Mouse (Mus musculus) urinary bladder, adult 18-20 months (tissue): Measurements from ENCODE around the gene Pik3r1.

Experiments used
- DNase-seq, 2 experiments: peaks; one replicate each; pipeline ENCODE4 v3.0.0; 2022; ENCODE audit warnings: low spot score in 2 of 2, mixed read lengths in 2 of 2

The Pik3r1 gene

DNA sequence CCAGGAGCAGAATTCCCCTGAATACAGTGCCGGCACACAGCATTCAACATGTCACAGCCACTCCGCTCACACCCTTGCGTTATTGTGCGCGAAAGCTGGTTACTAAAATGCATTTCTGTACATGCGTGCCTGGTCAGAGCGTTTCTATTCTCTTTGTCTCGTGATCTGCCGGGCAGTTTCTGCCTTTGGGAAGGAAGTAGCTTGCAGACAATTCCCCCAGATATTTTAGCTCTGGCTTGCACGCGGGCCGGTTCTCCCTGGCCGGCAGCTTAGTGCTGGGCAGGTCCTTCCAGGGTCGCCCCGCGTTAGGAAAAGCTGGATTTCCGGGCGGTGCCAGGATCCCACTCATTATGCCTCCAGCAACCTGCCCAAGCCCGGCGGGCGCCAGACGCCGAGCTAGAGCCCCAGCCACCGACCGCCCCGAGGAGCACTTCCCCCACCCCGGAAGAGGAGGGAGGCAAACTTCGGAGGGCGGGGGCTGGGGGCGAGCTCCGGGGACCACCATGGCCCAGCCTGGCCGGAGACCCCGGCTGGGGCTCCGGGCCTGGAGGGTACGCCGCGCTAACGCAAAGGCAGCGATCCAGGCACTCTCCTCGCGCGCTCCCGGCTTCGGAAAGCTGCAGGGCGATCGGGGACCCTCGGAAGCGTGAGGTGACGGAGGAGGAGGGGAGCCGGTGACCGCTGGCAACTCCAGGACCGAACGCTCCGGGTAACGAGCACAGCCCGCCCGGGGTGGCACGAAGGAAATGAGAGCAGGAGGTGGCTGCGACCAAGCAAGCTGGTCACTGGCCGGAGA lies 806 bp downstream of the Pik3r1 start:
- DNase-seq, result peak; percentile 41 to 63

DNA sequence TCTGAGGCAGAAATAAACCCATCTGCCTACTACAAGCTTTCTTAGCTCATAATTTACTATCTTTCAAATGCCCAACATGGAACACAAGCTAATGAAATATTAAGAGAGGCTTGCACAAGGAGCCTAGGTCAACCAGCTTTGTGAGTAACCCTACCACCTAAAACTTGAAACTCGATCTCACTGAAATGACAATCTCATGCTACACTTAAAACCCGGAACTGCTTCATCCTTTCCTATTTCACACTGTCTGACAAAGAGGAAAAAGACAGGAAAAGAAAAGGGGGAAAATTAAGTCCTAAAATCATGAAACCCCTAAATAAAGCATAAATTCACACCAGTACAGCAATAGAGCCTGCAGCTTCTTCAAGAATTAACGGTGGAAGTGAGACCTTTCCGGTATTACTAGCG lies 1.4 kb downstream of the Pik3r1 start:
- DNase-seq, result no peak

DNA sequence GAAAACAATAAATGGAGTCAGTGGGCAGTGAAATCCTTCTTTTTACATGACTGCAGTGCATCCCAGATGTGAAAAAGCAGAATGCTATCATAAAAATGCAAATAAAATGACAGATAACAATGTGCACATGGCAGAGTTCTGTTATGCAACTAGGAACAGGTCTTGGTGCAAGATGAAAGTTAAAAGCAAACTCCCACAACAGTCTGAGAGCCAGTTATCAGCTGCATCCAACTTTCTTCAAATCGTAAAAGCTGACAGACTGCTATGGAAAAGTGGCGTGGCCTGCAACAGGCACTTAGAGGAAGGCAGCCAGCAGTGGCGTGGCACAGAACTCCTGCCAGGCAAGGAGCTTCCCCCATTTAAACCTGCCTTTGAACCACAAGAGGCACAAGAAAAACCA lies 2.0 kb downstream of the Pik3r1 start:
- no peak for DNase-seq

GRCm38 (mm10) chr13:101764111-101764510 lies 3.9 kb downstream of the Pik3r1 start:
- no peak for DNase-seq

DNA sequence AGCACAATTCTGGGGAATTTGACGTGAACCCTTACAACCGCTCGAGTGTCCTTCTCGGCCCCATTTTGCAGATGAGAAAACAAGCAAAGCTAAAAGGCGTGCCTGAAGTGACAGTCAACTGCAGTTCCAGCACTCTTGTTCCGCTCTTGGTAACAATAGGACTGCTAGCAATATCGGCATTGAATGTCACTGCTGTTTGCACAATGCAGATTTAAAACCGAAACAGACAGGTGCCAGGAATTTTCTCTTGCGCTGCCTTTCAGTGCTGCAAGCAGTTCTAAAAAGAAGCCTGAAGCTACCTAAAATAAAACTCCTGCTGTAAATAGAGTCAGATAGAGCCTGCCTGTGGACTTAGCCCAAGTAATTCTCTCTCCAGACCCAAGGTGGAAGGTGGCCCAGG lies 4.3 kb downstream of the Pik3r1 start:
- DNase-seq, result no peak

DNA sequence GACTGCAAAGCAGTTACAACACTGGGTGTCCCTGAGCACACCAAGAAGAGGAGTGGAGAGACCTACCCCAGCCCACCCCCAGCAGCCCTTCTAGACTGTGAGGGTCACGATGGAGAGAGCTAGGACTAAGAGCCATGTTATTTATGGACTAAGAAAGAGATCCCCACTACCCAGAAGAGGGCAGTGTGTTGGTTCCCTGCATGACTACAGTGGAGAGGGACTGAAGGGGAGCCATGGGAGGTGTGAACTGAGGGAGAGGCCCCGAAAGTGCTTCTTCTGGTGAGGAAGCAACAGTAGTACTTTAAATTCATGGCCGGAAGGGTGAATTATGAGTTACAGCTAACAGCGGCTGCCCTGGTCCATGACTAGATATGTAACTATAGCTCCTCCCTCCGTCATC lies 4.9 kb downstream of the Pik3r1 start:
- no peak for DNase-seq

DNA sequence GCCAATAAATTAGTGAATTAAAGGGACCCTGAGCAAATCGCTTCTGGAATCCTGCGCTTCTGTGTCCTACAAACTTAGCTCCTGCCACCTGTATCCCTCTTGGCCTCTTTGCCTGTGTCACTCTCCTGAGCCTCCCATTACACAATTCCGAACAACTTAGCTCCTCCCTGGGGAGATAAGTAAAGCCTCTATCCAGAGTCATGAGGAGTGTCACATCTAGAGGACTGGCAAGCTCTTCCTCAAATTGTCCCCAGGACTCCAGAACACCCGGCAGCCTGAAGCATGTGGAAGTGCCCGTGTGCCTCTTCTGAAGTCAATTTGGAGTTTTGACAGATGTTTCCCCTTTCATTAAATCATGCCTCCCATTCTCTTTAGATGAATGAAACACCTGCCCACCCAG lies 6.4 kb downstream of the Pik3r1 start:
- DNase-seq, result no peak

DNA sequence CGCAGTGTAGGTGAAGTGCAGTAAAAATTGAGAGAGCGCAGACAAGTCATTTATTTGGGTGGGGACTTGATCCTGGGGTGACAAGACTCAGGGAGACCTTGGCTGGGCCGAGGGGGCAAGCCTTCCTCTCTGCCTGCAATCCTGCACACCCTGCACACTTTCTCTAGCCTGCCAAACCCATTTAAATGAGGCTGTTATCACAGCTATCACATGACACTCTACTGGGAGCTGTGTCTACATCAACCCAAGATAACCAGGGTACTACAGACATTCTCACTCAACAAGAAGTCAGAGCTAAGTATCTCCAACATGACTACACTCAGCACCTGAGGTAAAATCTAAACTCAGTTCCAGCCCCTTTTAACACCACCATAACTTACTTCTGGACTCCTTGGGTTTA lies 7.1 kb downstream of the Pik3r1 start:
- DNase-seq, result no peak

- no peak for DNase-seq
Observed at GRCm38 (mm10) chr13:101760001-101760687, 7.9 kb downstream of the Pik3r1 start.

GRCm38 (mm10) chr13:101759281-101759871 lies 8.6 kb downstream of the Pik3r1 start:
- no peak for DNase-seq

DNA sequence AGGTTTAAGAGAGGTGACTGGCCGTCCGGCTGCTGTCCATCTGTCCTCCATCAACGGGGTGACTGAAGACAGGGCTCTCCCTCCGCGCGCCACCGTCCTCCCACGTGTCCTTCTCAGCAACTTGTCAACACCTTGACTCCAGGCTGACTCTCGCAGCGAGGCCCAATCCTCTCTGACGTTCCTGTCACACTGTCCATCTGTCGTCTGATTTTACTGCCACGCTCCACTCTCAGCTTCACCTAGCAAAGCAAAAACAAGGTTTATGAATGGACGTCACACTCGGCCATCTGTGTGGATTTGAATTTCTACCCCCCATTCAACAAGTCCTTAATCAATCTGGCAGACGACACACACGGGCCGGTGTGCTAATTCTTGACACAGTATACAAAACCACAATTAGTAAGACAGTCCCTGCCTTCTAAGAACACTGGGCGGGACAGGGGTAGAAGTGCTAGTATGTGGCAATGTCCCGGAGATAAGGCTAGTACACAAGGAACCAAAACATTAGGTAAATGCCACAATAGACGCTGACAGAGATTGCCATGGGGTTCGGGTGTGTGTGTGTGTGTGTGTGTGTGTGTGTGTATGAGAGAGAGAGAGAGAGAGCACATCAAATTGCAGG lies 10.1 kb downstream of the Pik3r1 start:
- DNase-seq, result no peak

GRCm38 (mm10) chr13:101755228-101755627 lies 12.8 kb downstream of the Pik3r1 start:
- DNase-seq, result no peak

DNA sequence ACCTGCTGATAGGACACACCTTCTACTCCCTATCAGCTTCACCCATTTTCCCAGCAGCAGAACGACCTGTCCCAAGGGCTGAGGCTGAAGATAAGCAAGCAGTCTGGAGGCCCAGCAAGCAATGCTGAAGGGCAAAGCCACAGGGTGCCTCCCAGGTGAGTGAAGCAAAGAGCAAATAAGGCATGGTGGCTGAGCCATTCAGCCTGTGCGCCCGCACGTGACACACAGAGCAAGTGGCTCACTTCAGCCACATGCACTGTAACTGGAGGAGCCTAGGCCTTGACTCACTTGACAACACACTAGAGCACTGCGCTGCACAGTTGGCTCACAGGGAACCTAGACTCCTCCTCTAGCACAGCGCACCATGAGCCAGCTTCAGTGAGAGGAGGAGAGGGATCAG lies 14.4 kb downstream of the Pik3r1 start:
- DNase-seq, result peak; percentile 50 to 72

DNA sequence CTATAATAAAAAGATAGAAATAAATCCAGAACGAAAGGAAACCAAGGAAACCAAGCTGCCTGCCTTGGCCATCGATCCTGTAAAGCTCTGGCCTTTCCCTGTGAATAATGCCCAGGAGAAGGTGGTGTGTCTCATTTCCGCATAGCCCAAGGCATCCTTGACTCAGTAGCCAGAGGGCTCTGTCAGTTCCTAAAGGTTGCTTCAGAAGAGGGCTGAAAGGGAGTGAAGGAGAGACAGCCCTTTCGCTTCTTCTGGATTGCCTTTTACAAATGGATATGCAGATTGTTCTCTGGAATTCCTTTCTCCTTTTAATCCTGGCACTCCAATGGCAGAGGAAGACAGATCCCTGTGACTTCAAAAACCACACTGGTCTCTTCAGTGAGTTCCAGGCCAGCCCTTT lies 16.2 kb downstream of the Pik3r1 start:
- no peak for DNase-seq

DNA sequence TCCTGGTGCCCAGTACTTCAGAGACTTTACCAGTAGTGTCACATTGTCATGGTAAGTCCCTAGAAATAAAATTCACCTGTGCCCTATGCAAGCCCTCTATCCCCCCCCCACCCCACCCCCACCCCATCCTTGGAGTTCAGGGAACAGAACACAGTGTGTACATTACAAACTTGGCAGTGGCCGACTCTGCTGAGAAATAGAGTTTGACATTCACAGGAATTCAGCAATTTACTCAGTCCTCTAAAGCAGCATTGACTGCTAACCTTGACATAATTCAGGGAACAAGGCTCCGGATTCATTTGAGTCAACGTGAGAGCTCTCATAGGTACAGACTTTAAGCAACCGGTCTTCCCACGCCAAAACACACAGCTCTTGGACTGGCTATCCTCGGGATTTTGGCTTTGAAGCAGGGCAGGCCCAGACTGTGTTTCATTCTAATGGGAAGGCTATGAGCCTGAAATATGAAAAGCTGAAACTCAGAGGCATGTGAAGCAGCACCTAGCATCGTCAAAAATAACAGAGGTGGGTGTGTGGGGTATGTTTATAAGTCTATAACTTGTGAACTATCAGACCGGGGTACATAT lies 21.9 kb downstream of the Pik3r1 start:
- no peak for DNase-seq

GRCm38 (mm10) chr13:101744943-101745342 lies 23.1 kb downstream of the Pik3r1 start:
- DNase-seq, result no peak

DNA sequence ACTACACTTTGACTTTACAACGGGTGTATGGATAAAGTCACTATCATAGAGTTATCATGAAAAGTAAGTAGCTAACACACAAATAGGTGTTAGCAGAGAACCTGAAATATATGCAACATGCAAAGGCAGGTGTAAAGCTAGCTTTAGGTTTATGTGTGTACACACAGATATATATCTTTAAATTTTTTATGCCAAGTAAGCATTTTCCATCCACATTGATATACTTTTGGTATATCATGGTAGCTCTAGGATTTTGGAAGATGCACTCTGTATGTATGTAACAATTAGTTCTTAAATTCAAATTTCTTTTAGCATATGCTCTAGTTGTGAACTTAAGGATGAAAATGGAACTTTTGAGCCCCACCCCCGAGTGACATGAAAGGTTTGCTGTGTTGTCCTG lies 24.0 kb downstream of the Pik3r1 start:
- no peak for DNase-seq

DNA sequence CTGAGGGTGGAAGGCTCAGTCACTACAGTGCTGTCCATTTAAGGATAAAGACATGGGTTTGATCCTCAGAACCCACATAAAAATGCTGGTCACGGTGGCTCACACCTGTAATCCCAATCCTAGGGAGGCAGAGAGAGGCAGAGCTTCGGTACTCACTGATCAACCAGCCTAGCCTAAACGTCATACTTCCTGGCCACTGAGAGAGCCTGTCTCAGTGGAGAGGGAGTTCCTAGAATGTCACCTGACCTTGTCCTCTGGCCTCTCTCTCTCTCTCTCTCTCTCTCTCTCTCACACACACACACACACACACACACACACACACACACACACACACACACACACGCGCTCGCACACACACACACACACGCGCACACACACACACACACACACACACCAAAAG lies 24.8 kb downstream of the Pik3r1 start:
- DNase-seq, result no peak

DNA sequence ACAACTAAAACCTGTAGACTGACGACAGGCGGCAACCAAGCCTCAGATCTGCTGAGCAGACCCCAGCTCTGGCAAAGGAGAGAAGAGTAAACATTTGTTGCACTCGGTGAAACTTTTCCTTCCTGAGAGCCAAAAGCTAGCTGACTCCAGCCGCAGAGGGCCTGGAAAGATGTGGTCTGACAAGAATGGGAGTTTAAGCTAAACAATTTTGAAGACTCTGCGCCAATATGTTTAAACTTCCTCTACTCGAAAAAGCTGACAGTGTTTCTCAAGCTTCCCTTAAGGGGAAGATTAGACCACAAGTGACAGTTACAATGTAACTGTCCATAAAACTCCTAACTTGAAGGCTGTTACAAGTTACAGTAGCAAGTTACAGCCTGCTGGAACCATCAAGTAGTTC lies 25.4 kb downstream of the Pik3r1 start:
- no peak for DNase-seq

DNA sequence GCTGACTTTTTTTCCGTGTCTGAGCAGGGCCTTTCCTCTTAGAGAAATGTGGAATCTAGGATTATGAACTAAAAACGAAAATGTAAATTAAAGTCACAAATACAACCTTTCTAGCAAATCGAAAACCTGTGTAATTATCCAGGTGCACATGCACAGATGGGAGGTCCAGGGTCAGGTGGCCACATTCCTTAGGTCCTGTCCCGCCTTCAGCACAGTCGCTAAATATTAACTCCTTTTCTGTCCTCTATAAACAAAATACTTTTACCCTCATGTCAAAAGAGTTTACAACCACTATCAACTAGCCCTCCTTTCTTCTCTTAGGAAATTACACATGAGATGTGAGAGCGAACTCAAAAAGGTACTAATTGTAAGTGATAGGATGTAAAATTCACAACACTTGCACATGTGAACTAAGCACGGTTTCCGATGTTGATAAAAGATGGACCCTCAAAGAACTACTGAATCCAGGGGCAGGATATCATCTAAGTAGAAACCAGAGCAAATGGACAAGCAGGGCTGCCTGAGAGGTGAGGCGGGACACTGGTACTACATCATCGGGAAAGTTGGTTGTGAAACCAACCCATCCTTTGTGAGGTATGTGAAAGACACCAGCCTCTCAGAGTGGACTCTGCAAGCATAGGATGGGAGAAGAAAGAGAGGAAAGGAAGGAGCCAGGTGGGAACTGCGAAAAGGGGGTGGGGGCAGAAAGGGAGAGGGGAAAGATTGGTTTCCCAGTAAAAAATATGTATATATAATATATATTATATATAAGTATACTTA lies 26.3 kb downstream of the Pik3r1 start:
- DNase-seq, result no peak

DNA sequence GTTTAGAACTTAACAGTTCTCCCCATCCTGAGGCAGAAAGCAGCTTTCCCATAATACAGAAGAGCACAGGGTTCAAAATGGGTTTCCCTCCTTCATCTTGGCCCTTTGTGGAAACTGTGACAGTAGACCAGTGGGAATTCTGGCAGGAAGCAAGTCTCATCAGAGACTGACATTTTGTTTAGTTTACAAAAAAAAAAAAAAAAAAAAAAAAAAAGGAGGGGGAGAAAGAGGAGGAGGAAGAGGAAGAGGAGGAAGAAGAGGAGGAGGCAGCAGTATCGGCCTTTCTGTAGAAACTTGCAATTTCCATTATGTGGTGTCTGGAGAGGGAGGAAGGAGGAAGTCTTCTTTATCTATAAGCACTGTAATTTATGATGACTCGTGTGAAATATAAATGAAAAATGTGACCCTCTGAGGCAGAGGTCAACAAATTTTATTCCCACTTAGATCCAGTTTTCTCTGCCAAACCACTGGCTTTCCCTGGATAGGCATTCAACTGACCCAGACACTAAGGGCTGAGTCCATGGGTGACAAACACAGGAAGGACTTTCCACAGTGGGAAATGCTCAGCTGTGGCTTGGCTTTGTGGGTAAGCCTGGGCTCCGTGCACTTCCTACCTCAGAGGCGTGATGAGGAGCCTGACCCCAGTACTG lies 28.2 kb downstream of the Pik3r1 start:
- DNase-seq, result no peak
